ENCODE assay signal across 13 mouse cellular contexts in the genomic region with DNA sequence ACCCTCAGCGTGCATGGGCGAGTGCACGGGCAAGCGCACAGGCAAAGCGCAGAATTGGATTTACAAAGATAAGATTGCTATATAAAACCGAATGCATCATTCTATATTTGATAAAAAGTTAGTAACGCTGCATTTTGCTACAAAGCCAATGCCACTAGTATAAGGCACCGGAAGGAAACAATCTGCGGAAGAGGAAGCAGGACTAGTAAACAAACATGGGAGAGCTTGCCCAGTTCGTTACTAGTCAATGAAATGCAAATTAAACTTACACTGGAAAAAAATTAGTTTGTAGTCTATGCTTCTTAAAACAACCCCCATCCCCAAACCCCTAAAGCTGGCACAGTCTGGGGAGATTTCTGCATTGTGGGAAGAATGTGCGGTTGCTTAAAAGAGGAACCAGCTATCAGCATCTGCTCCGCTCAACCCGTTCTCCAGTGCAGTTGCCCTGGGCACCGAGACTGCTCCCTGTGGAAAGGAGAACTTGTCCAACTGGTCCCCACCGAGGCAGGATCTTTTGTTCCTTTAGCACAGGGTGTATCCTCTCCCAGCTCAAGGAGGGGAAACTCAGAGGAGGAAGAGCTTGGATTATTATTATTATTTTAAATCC.
DNase-seq lines count a peak whose midpoint lies in the region; TF ChIP-seq lines count a peak whose summit lies in the region.
"Had no signal": no experiment of that assay in that cellular context is flagged by ENCODE, and none has a peak within 500 bp of the region (broad histone marks: within the 10 kb centered on the region; RNA-seq: fewer than 3 reads in every experiment).

No protein-coding gene starts in this region.

- 71% methylated on average over 15 of the region's 15 CpGs for WGBS in heart, embryonic 10.5 days
- WGBS in macrophage (ENCODE audit: missing documents): 32% methylated on average over 15 of the region's 15 CpGs

- peaks cover 3% of the 10 kb centered on the region; the same call in 1 of the 2 replicates for H3K4me1 ChIP-seq in heart, embryonic 10.5 days
- no peaks in the 10 kb centered on the region for H3K4me1 ChIP-seq in MEL (ENCODE audit: control insufficient read depth in 1 of 2, insufficient read depth in 2 of 2, low read length in 2 of 2)

- TF ChIP-seq CTCF in MEL (IDR thresholded peaks at IDR 0.05 in 2 of 3, conservative IDR thresholded peaks at IDR 0.05 in 1 of 3; ENCODE audit: control insufficient read depth in 1 of 3, insufficient read depth in 1 of 3, low read depth in 2 of 3, low read length in 3 of 3, poor library complexity in 1 of 3, severe bottlenecking in 1 of 3): no peak
- no peak for TF ChIP-seq CTCF in brain, embryonic 14.5 days (IDR thresholded peaks at IDR 0.05; ENCODE audit: borderline replicate concordance, extremely low read depth, insufficient read depth, insufficient read length)

- H3K36me3 ChIP-seq in heart, embryonic 10.5 days: no peaks in the 10 kb centered on the region
- H3K36me3 ChIP-seq in MEL (ENCODE audit: control insufficient read depth in 1 of 2, insufficient read depth in 2 of 2, low read length in 2 of 2) (no peaks in the 10 kb centered on the region), macrophage (ENCODE audit: inconsistent target) (no peaks in the 10 kb centered on the region)
- H3K36me3 ChIP-seq: heart, embryonic 13.5 days had no signal

- H3K79me2 ChIP-seq in MEL (ENCODE audit: control insufficient read depth, insufficient read depth, low read length, poor library complexity) (no peaks in the 10 kb centered on the region), macrophage (ENCODE audit: inconsistent target) (no peaks in the 10 kb centered on the region)

- TF ChIP-seq RAD21 in MEL (IDR thresholded peaks at IDR 0.05; ENCODE audit: low read depth, low read length): no peak

- no peaks in the 10 kb centered on the region for H3K9me3 ChIP-seq in heart, embryonic 10.5 days
- no peaks in the 10 kb centered on the region for H3K9me3 ChIP-seq in MEL (replicated peaks; ENCODE audit: insufficient read depth, low read length)
- H3K9me3 ChIP-seq: forebrain, embryonic 13.5 days; heart, embryonic 13.5 days had no signal

- no peak for TF ChIP-seq EP300 in MEL (IDR thresholded peaks at IDR 0.05; ENCODE audit: low read depth in 1 of 2, low read length in 2 of 2)

- no peak overlapping the region for H3K4me3 ChIP-seq in heart, embryonic 10.5 days
- H3K4me3 ChIP-seq in MEL (ENCODE audit: control insufficient read depth in 1 of 2, insufficient read depth in 1 of 2, low read depth in 2 of 2, low read length in 2 of 2) (no peak overlapping the region), macrophage (ENCODE audit: inconsistent target) (peak overlapping the region; percentile 4; the same call in 1 of the 2 replicates)
- H3K4me3 ChIP-seq: forebrain, embryonic 13.5 days; heart, embryonic 13.5 days; myocyte had no signal

- no peak for TF ChIP-seq POLR2A in MEL (IDR thresholded peaks at IDR 0.05; ENCODE audit: control insufficient read depth in 1 of 2, insufficient read depth in 1 of 2, low read depth in 1 of 2, low read length in 2 of 2, poor library complexity in 1 of 2)
- no peak for TF ChIP-seq POLR2A in brain, embryonic 14.5 days (IDR thresholded peaks at IDR 0.05; ENCODE audit: borderline replicate concordance, extremely low read depth, insufficient read depth, insufficient read length, poor library complexity, severe bottlenecking)

- no peaks in the 10 kb centered on the region for H3K27me3 ChIP-seq in heart, embryonic 10.5 days (ENCODE audit: insufficient read depth, poor library complexity, severe bottlenecking)
- H3K27me3 ChIP-seq in MEL (ENCODE audit: control insufficient read depth in 1 of 2, insufficient read depth in 2 of 2, low read length in 2 of 2): no peaks in the 10 kb centered on the region
- H3K27me3 ChIP-seq: forebrain, embryonic 13.5 days; heart, embryonic 13.5 days had no signal

- DNase-seq in heart, postnatal 25 days (ENCODE audit: low spot score): peak; percentile 9
- DNase-seq in heart, embryonic 10.5 days (ENCODE audit: low spot score): no peak
- DNase-seq in MEL (ENCODE audit: low read depth, low spot score): peak; percentile 13
- peak; percentile 54 for DNase-seq in brain, embryonic 14.5 days (ENCODE audit: low read depth)
- DNase-seq in embryo, embryonic 11 days: no peak
- DNase-seq in thymus, postnatal 25 days: no peak
- no peak for DNase-seq in layer of hippocampus, adult 18-20 months (ENCODE audit: low spot score in 2 of 2)
- DNase-seq: kidney, postnatal 4 days; thymus, postnatal 4 days had no signal

- no peak overlapping the region for H3K9ac ChIP-seq in MEL (ENCODE audit: control insufficient read depth, low read depth, low read length, poor library complexity, severe bottlenecking)
- H3K9ac ChIP-seq: forebrain, embryonic 13.5 days; heart, embryonic 13.5 days had no signal

- intact Hi-C loops in heart, postnatal 25 days (cut with DNase I): no loop called here

- H3K27ac ChIP-seq in heart, embryonic 10.5 days: no peak overlapping the region
- H3K27ac ChIP-seq in MEL (ENCODE audit: control insufficient read depth, low read depth, low read length) (no peak overlapping the region), macrophage (peak overlapping the region; percentile 25)
- H3K27ac ChIP-seq: forebrain, embryonic 13.5 days; heart, embryonic 13.5 days had no signal

TF ChIP-seq in MEL, 35 proteins besides CTCF, POLR2A, EP300 and RAD21:
- TF ChIP-seq JUND (IDR thresholded peaks at IDR 0.05; ENCODE audit: low read depth, low read length): no peak
- TF ChIP-seq CHD1 (IDR thresholded peaks at IDR 0.05; ENCODE audit: low read depth, low read length): no peak
- no peak for TF ChIP-seq UBTF (IDR thresholded peaks at IDR 0.05; ENCODE audit: borderline replicate concordance, insufficient read depth, low read depth, low read length)

Comparison
In these comparisons a context has a peak if more than half of its experiments do, and no peak if none do; other contexts are left out.
1. DNase-seq: peak in heart, postnatal 25 days (single experiment), MEL (single experiment) and brain, embryonic 14.5 days (single experiment); none in heart, embryonic 10.5 days (single experiment), embryo, embryonic 11 days (single experiment), thymus, postnatal 25 days (single experiment) and layer of hippocampus, adult 18-20 months (0 of 2).